Mouse (Mus musculus): ENCODE results near the gene Tprgl. TPM values are rescaled to one million over a fixed set of nuclear protein-coding genes. Genes with fewer than 3 reads are reported as not detected.

Gene Tprgl
- total and polyA plus RNA-seq, 3 experiments, result 47.5 to 67.8 (median 64.5) TPM

GRCm38 (mm10) chr4:154123553-154123952 lies 36.9 kb downstream of the Tprgl start:
- H3K79me2 ChIP-seq (replicated peaks; ENCODE audit: control insufficient read depth, extremely low read depth, insufficient read depth, poor library complexity, severe bottlenecking), result peaks cover 75% of the 10 kb centered on the region
- peak overlapping the region; percentile 58 to 62 (median 59) for H3K4me3 ChIP-seq (replicated peaks in 1 of 3; ENCODE audit: low read depth in 2 of 3, low read length in 2 of 3, poor library complexity in 1 of 3)
- in situ Hi-C loops (cut with MboI; ENCODE audit: low pct_ligation_motif_present, low pct_unique_long_range_greater_than_20kb, low sequenced_read_pairs), result loop anchor here (25.0 kb wide), 1 partner anchor 1836 kb away; the partner anchor contains the start of genes Hes3 and Icmt

GRCm38 (mm10) chr4:154122374-154122773 lies 38.1 kb downstream of the Tprgl start:
- TF ChIP-seq MAZ (IDR thresholded peaks at IDR 0.05; ENCODE audit: low read depth, low read length) (no peak), PAX5 (IDR thresholded peaks at IDR 0.05; ENCODE audit: low read length) (no peak), USF1 (IDR thresholded peaks at IDR 0.05; ENCODE audit: low read depth, low read length) (no peak), MEF2A (IDR thresholded peaks at IDR 0.05; ENCODE audit: borderline replicate concordance, low read depth, low read length) (no peak), RCOR1 (conservative IDR thresholded peaks at IDR 0.05; ENCODE audit: low read depth, low read length) (no peak), EP300 (IDR thresholded peaks at IDR 0.05; ENCODE audit: low read length) (no peak), CTCF (conservative IDR thresholded peaks at IDR 0.05 in 1 of 2, IDR thresholded peaks at IDR 0.05 in 1 of 2; ENCODE audit: low read depth in 2 of 2, low read length in 2 of 2) (no peak), NRF1 (IDR thresholded peaks at IDR 0.05; ENCODE audit: low read depth, low read length) (no peak), JUN (IDR thresholded peaks at IDR 0.05; ENCODE audit: insufficient read depth, low read depth, low read length) (no peak), TCF12 (IDR thresholded peaks at IDR 0.05; ENCODE audit: low read depth, low read length) (no peak), ELF1 (IDR thresholded peaks at IDR 0.05; ENCODE audit: low read depth, low read length) (no peak), JUND (conservative IDR thresholded peaks at IDR 0.05; ENCODE audit: low read depth, low read length) (no peak), E2F4 (IDR thresholded peaks at IDR 0.05; ENCODE audit: insufficient replicate concordance, low read depth, low read length) (no peak), USF2 (conservative IDR thresholded peaks at IDR 0.05; ENCODE audit: low read depth, low read length) (no peak), KAT2A (IDR thresholded peaks at IDR 0.05; ENCODE audit: insufficient replicate concordance, low read length) (no peak)
- H3K9ac ChIP-seq (ENCODE audit: insufficient read depth, low read depth), result peak overlapping the region; percentile 69; the same call in 1 of the 2 replicates
- peak overlapping the region; percentile 78 for H3K27ac ChIP-seq (ENCODE audit: insufficient read depth, low read depth)
- DNase-seq (ENCODE audit: extremely low read depth), result no peak
- peaks cover 31 to 76% of the 10 kb centered on the region in 2 experiments for H3K4me1 ChIP-seq (ENCODE audit: control insufficient read depth in 1 of 2, insufficient read depth in 2 of 2)
- H3K36me3 ChIP-seq (replicated peaks in 1 of 2; ENCODE audit: control insufficient read depth in 1 of 2, insufficient read depth in 1 of 2, low read length in 1 of 2), result peaks cover 25 to 55% of the 10 kb centered on the region in 2 experiments
- dilution Hi-C loops (cut with MboI; ENCODE audit: extremely low pct_ligation_motif_present, extremely low pct_unique_long_range_greater_than_20kb, low sequenced_read_pairs), result no loop called here
- in situ Hi-C loops (cut with MboI; ENCODE audit: low pct_ligation_motif_present, low pct_unique_long_range_greater_than_20kb, low sequenced_read_pairs), result loop anchor here (25.0 kb wide), 1 partner anchor 1835 kb away; the partner anchor contains the start of genes Hes3 and Icmt
- H3K4me3 ChIP-seq (replicated peaks in 1 of 3; ENCODE audit: low read depth in 2 of 3, low read length in 2 of 3, poor library complexity in 1 of 3), result peak overlapping the region in 1 of 3 experiments; percentile 58
- no peaks in the 10 kb centered on the region for H3K27me3 ChIP-seq (replicated peaks)
- H3K4me2 ChIP-seq (ENCODE audit: insufficient read depth, low read depth, poor library complexity, severe bottlenecking), result peak overlapping the region; percentile 94
- peaks cover 82% of the 10 kb centered on the region for H3K79me2 ChIP-seq (replicated peaks; ENCODE audit: control insufficient read depth, extremely low read depth, insufficient read depth, poor library complexity, severe bottlenecking)
- no peaks in the 10 kb centered on the region for H3K9me3 ChIP-seq (replicated peaks; ENCODE audit: low read length)

More at GRCm38 (mm10) chr4:154123553-154123952, 36.9 kb downstream of the Tprgl start:
- DNase-seq (ENCODE audit: extremely low read depth), result peak; percentile 59
- peaks cover 21 to 43% of the 10 kb centered on the region in 2 experiments for H3K36me3 ChIP-seq (replicated peaks in 1 of 2; ENCODE audit: control insufficient read depth in 1 of 2, insufficient read depth in 1 of 2, low read length in 1 of 2)
- H3K27ac ChIP-seq (ENCODE audit: insufficient read depth, low read depth), result peak overlapping the region; percentile 78
- H3K9me3 ChIP-seq (replicated peaks; ENCODE audit: low read length), result no peaks in the 10 kb centered on the region
- peak overlapping the region; percentile 90; the same call in 1 of the 2 replicates for H3K9ac ChIP-seq (ENCODE audit: insufficient read depth, low read depth)
- no peaks in the 10 kb centered on the region for H3K27me3 ChIP-seq (replicated peaks)
- H3K4me1 ChIP-seq (ENCODE audit: control insufficient read depth in 1 of 2, insufficient read depth in 2 of 2), result peaks cover 33 to 76% of the 10 kb centered on the region in 2 experiments
- peak overlapping the region; percentile 94 for H3K4me2 ChIP-seq (ENCODE audit: insufficient read depth, low read depth, poor library complexity, severe bottlenecking)
- TF ChIP-seq TCF12 (IDR thresholded peaks at IDR 0.05; ENCODE audit: low read depth, low read length) (peak; percentile 60), PAX5 (IDR thresholded peaks at IDR 0.05; ENCODE audit: low read length) (no peak), SIN3A (IDR thresholded peaks at IDR 0.05; ENCODE audit: low read length) (peak; percentile 37; the same call in 1 of the 2 replicates), JUN (IDR thresholded peaks at IDR 0.05; ENCODE audit: insufficient read depth, low read depth, low read length) (0 out of 2 replicates have a peak, but pooled peaks have one; percentile 10), USF2 (conservative IDR thresholded peaks at IDR 0.05; ENCODE audit: low read depth, low read length) (no peak), MXI1 (IDR thresholded peaks at IDR 0.05; ENCODE audit: low read depth, low read length) (no peak; the same call in 1 of the 2 replicates), BHLHE40 (IDR thresholded peaks at IDR 0.05; ENCODE audit: low read depth, low read length) (no peak), IRF4 (IDR thresholded peaks at IDR 0.05; ENCODE audit: low read depth, low read length) (peak; percentile 76), RCOR1 (conservative IDR thresholded peaks at IDR 0.05; ENCODE audit: low read depth, low read length) (peak; percentile 67; the same call in 1 of the 2 replicates), CTCF (conservative IDR thresholded peaks at IDR 0.05 in 1 of 2, IDR thresholded peaks at IDR 0.05 in 1 of 2; ENCODE audit: low read depth in 2 of 2, low read length in 2 of 2) (no peak), MYC (IDR thresholded peaks at IDR 0.05; ENCODE audit: low read depth, low read length) (peak; percentile 73), MEF2A (IDR thresholded peaks at IDR 0.05; ENCODE audit: borderline replicate concordance, low read depth, low read length) (peak; percentile 39; the same call in 1 of the 2 replicates), POLR2AphosphoS2 (IDR thresholded peaks at IDR 0.05; ENCODE audit: low read depth, low read length) (0 out of 2 replicates have a peak, but pooled peaks have one; percentile 7), EP300 (IDR thresholded peaks at IDR 0.05; ENCODE audit: low read length) (peak; percentile 83), NELFE (IDR thresholded peaks at IDR 0.05; ENCODE audit: low read depth, low read length) (peak; percentile 51; the same call in 1 of the 2 replicates), MAFK (IDR thresholded peaks at IDR 0.05; ENCODE audit: insufficient replicate concordance, low read length) (0 out of 2 replicates have a peak, but pooled peaks have one; percentile 42), POLR2A (IDR thresholded peaks at IDR 0.05; ENCODE audit: low read depth, low read length) (peak; percentile 56; the same call in 1 of the 2 replicates), ZKSCAN1 (IDR thresholded peaks at IDR 0.05; ENCODE audit: borderline replicate concordance, low read depth, low read length) (no peak), MAX (IDR thresholded peaks at IDR 0.05; ENCODE audit: low read length) (no peak), SMC3 (IDR thresholded peaks at IDR 0.05; ENCODE audit: low read depth, low read length) (no peak), ZNF384 (IDR thresholded peaks at IDR 0.05; ENCODE audit: low read depth, low read length) (no peak), HCFC1 (IDR thresholded peaks at IDR 0.05; ENCODE audit: low read depth, low read length) (0 out of 2 replicates have a peak, but pooled peaks have one; percentile 4), ELF1 (IDR thresholded peaks at IDR 0.05; ENCODE audit: low read depth, low read length) (no peak; the same call in 1 of the 2 replicates), TBP (conservative IDR thresholded peaks at IDR 0.05; ENCODE audit: low read depth, low read length) (peak; percentile 84), ETS1 (conservative IDR thresholded peaks at IDR 0.05; ENCODE audit: low read depth, low read length) (peak; percentile 70; the same call in 1 of the 2 replicates)
- dilution Hi-C loops (cut with MboI; ENCODE audit: extremely low pct_ligation_motif_present, extremely low pct_unique_long_range_greater_than_20kb, low sequenced_read_pairs), result no loop called here
